Mouse (Mus musculus): ENCODE data around the gene Tfpi. TPM values are rescaled to one million over a fixed set of nuclear protein-coding genes. Genes with fewer than 3 reads are reported as not detected.
A peak's percentile ranks its signal among the peaks of the same experiment; 100 is the strongest.

Gene Tfpi
- total RNA-seq (2015) (68.1 and 70.0 TPM in 2 replicates), total RNA-seq (2017) (56.1 and 62.7 TPM in 2 replicates)

GRCm38 (mm10) chr2:84476577-84476976 lies at the start of gene Tfpi:
TSS of gene Tfpi (minus strand) at chr2:84476775.
- ATAC-seq (replicated peaks; ENCODE audit: poor library complexity), result peak; percentile 59

GRCm38 (mm10) chr2:84526221-84526620 lies 49.6 kb upstream of the Tfpi start:
- ATAC-seq (replicated peaks; ENCODE audit: poor library complexity), result no peak

- ATAC-seq (replicated peaks; ENCODE audit: poor library complexity), result no peak
Measured at GRCm38 (mm10) chr2:84525806-84526205, 49.2 kb upstream of the Tfpi start.

- no peak for ATAC-seq (replicated peaks; ENCODE audit: poor library complexity)
Measured at GRCm38 (mm10) chr2:84525047-84525446, 48.5 kb upstream of the Tfpi start.

- ATAC-seq (replicated peaks; ENCODE audit: poor library complexity), result peak; percentile 56
Measured at GRCm38 (mm10) chr2:84523994-84524393, 47.4 kb upstream of the Tfpi start.

GRCm38 (mm10) chr2:84523103-84523865 lies 46.7 kb upstream of the Tfpi start:
- peak; percentile 64 for ATAC-seq (replicated peaks; ENCODE audit: poor library complexity)

- ATAC-seq (replicated peaks; ENCODE audit: poor library complexity), result no peak
Measured at GRCm38 (mm10) chr2:84519514-84520067, 43.0 kb upstream of the Tfpi start.

GRCm38 (mm10) chr2:84518767-84519166 lies 42.2 kb upstream of the Tfpi start:
- ATAC-seq (replicated peaks; ENCODE audit: poor library complexity), result no peak

GRCm38 (mm10) chr2:84513281-84513680 lies 36.7 kb upstream of the Tfpi start:
- no peak for ATAC-seq (replicated peaks; ENCODE audit: poor library complexity)

GRCm38 (mm10) chr2:84511508-84511907 lies 34.9 kb upstream of the Tfpi start:
- no peak for ATAC-seq (replicated peaks; ENCODE audit: poor library complexity)

- ATAC-seq (replicated peaks; ENCODE audit: poor library complexity), result no peak
Measured at GRCm38 (mm10) chr2:84511036-84511435, 34.5 kb upstream of the Tfpi start.

- peak; percentile 82 for ATAC-seq (replicated peaks; ENCODE audit: poor library complexity)
Measured at GRCm38 (mm10) chr2:84504954-84505394, 28.4 kb upstream of the Tfpi start.

- peak; percentile 94 for ATAC-seq (replicated peaks; ENCODE audit: poor library complexity)
Measured at GRCm38 (mm10) chr2:84504285-84504684, 27.7 kb upstream of the Tfpi start.

- ATAC-seq (replicated peaks; ENCODE audit: poor library complexity), result no peak
Measured at GRCm38 (mm10) chr2:84498921-84499320, 22.3 kb upstream of the Tfpi start.

- no peak for ATAC-seq (replicated peaks; ENCODE audit: poor library complexity)
Measured at GRCm38 (mm10) chr2:84495108-84495507, 18.5 kb upstream of the Tfpi start.

GRCm38 (mm10) chr2:84493626-84494025 lies 17.1 kb upstream of the Tfpi start:
- ATAC-seq (replicated peaks; ENCODE audit: poor library complexity), result no peak

- ATAC-seq (replicated peaks; ENCODE audit: poor library complexity), result no peak
Measured at GRCm38 (mm10) chr2:84491715-84492114, 15.1 kb upstream of the Tfpi start.

- ATAC-seq (replicated peaks; ENCODE audit: poor library complexity), result peak; percentile 31; the same call in 1 of the 2 replicates
Measured at GRCm38 (mm10) chr2:84487705-84488291, 11.2 kb upstream of the Tfpi start.

GRCm38 (mm10) chr2:84481863-84482262 lies 5.3 kb upstream of the Tfpi start:
- peak; percentile 89 for ATAC-seq (replicated peaks; ENCODE audit: poor library complexity)

- ATAC-seq (replicated peaks; ENCODE audit: poor library complexity), result peak; percentile 87
Measured at GRCm38 (mm10) chr2:84479036-84479435, 2.5 kb upstream of the Tfpi start.

- no peak for ATAC-seq (replicated peaks; ENCODE audit: poor library complexity)
Measured at GRCm38 (mm10) chr2:84477759-84478158, 1.2 kb upstream of the Tfpi start.

GRCm38 (mm10) chr2:84476131-84476530 lies 444 bp downstream of the Tfpi start:
- no peak for ATAC-seq (replicated peaks; ENCODE audit: poor library complexity)

All from megakaryocyte progenitor cell, adult 5-6 weeks (primary cell).